Mouse (Mus musculus) left cerebral cortex, adult 6 months (tissue): Measurements from ENCODE around the gene Cdc42bpb. TPM values are rescaled to one million over a fixed set of nuclear protein-coding genes. Genes with fewer than 3 reads are reported as not detected.

Source experiments
- long read RNA-seq, 2 experiments: library from polyadenylated mRNA; unstranded; transcript quantifications; one replicate each; pipeline ENCODE4 v2.0.0; 2019 to 2020
- polyA plus RNA-seq: library from polyadenylated mRNA; unstranded; fragments of <200 nt; fragmentation: Nextera tagmentation; gene quantifications from 2 replicates; pipeline ENCODE4 v1.2.3, GENCODE M21; 2021

The Cdc42bpb gene
- 25.6 and 28.3 TPM in 2 replicates for polyA plus RNA-seq
- long read RNA-seq, experiment 1, partial matches to known transcripts: 108 of 112 reads
- long read RNA-seq, experiment 1, other reads (novel, unspliced or antisense): 3 of 112 reads
- long read RNA-seq, experiment 2, partial matches to known transcripts: 30 of 31 reads
- long read RNA-seq, experiment 2, other reads (novel, unspliced or antisense): 0 of 31 reads

GRCm38 (mm10) chr12:111377376-111377973 is at the start of gene Cdc42bpb:
Gene Cdc42bpb, minus strand, starts transcription at chr12:111377718.

GRCm38 (mm10) chr12:111416921-111417779 is 39.6 kb upstream of the Cdc42bpb start, which contains the start of gene Exoc3l4:
Gene Exoc3l4, plus strand, starts transcription at chr12:111417017.

GRCm38 (mm10) chr12:111406622-111407021 is 29.1 kb upstream of the Cdc42bpb start, which contains the start of gene Lbhd2:
Gene Lbhd2, plus strand, starts transcription at chr12:111406809.

DNA sequence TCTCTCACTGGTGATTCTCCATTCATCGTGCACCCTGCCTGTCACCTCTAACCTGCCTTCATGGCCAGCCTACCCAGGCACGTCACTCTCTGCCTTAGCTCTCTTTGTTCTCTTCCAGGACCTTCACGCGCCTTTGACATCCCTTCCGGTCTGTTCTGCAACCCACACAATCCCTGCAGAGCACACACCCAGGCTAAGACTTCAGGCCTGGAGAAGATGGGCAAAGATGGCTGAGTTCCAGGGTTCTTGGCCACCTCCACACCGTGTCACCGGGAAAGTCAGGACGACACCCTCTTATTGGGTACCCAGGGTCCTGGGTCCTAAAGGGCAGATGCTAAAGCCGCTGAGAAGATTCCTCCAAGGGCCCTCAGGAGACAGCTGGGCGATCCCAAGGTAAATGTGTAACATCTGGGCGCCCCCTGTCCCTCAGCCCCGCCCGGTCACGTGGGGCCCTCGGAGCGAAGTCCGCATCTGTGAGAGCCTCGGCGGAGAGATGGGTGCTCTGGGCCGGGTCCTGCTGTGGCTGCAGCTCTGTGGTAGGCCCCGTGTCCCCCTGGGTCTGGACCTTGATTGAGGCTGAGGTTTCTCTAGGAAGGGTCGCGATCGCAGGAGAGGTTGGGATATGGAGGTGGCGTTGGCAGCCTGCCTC is 106.8 kb downstream of the Cdc42bpb start, which contains the start of gene Amn:
Gene Amn, plus strand, starts transcription at position 467 of the 649 bp plus-strand sequence.

Other genes with a start within 250 kb of the Cdc42bpb start
- 3.1 and 14.6 TPM in 2 replicates for gene Traf3, start 211.3 kb downstream of the Cdc42bpb start, polyA plus RNA-seq
- not detected in 2 replicates for gene 4930595D18Rik, start 193.2 kb downstream of the Cdc42bpb start, polyA plus RNA-seq
- 22.5 and 29.8 TPM in 2 replicates for gene Amn, start 106.6 kb downstream of the Cdc42bpb start, polyA plus RNA-seq
- 3.7 and 5.8 TPM in 2 replicates for gene Lbhd2, start 29.1 kb upstream of the Cdc42bpb start, polyA plus RNA-seq
- 2.9 and 3.2 TPM in 2 replicates for gene Exoc3l4, start 39.3 kb upstream of the Cdc42bpb start, polyA plus RNA-seq
- 3.6 and 3.7 TPM in 2 replicates for gene Tnfaip2, start 64.8 kb upstream of the Cdc42bpb start, polyA plus RNA-seq
- gene Gm266, start 108.1 kb upstream of the Cdc42bpb start, polyA plus RNA-seq: 3.4 and 3.5 TPM in 2 replicates
- 364 and 515 TPM in 2 replicates for gene Eif5, start 160.3 kb upstream of the Cdc42bpb start, polyA plus RNA-seq
- 11.8 and 14.0 TPM in 2 replicates for gene Mark3, start 196.8 kb upstream of the Cdc42bpb start, polyA plus RNA-seq